Mouse (Mus musculus) embryo, embryonic 10.5 days (tissue): ENCODE results near the gene Vwa8.

Experiments
- DNase-seq: peaks from one replicate; pipeline ENCODE4 v3.0.0-alpha.2; 2015; ENCODE audit warnings: low spot score

Gene Vwa8

GRCm38 (mm10) chr14:79089464-79089863 lies 240.6 kb downstream of the Vwa8 start:
- DNase-seq = peak; percentile 17

- no peak for DNase-seq
These were observed 248.3 kb downstream of the Vwa8 start for GRCm38 (mm10) chr14:79097181-79097580.

- DNase-seq = peak; percentile 89
These were observed 258.0 kb downstream of the Vwa8 start for GRCm38 (mm10) chr14:79106655-79107515.

GRCm38 (mm10) chr14:79109375-79109774 lies 260.5 kb downstream of the Vwa8 start:
- DNase-seq = no peak

GRCm38 (mm10) chr14:79110012-79110411 lies 261.2 kb downstream of the Vwa8 start:
- no peak for DNase-seq

GRCm38 (mm10) chr14:79112050-79112449 lies 263.2 kb downstream of the Vwa8 start:
- no peak for DNase-seq

DNA sequence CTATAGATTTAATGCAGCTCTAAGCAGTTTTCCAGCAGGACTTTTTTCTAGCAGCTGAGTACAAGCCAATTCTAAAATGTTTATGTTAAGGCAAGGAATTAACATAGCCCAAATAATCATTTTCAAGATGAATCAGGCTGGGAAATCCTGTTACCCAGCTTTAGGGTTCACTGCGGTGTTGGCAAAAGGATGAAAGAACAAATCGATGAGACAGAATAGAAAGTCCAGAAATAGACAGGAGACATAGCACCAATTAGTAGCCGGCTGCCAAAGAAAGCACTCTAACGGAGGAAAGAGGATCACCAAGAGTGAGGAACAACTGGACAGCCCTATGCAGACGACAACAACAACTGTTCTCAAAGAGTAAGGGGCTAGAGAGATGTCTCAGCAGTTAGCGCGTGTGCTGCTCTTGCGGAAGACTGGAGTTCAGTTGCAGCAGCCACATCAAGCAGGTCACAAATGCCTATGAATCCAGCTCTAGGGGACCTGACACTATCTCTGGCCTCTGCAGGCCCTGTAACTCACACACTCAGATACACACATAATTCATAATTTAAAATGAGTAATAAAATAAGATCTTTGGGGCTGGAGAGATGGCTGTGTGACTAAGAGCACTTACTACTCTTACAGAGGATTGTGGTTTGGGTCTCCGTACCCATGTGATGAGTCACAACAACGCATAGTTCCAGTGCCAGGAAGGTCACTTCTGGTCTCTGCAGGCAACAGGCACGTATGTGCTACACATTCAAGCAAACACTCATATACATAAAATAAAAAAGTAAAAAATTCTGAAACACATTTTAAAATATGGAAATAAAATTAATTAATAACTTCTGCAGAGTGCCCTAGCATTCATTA lies 265.9 kb downstream of the Vwa8 start:
- no peak for DNase-seq

DNA sequence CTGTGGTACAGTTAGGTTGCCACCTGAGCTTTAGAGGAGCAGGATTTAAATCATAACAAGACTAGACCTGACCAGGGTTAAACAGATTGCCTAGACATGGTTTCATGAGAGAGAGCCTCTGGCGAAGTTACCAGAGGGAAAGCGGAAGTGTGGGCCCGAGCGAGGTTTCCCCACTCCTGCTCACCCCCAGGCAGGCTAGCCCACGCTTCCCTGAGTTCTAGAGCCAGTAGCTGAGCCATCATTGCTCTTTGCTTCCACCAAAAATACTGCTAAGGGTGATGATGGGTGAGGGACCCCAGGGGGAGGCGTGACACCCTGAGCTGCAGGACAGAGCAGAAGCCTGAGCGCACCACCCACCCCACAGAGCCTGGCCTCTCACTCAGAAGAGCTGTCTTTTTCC lies 269.6 kb downstream of the Vwa8 start:
- no peak for DNase-seq

GRCm38 (mm10) chr14:79119354-79119753 lies 270.5 kb downstream of the Vwa8 start:
- DNase-seq = no peak

DNA sequence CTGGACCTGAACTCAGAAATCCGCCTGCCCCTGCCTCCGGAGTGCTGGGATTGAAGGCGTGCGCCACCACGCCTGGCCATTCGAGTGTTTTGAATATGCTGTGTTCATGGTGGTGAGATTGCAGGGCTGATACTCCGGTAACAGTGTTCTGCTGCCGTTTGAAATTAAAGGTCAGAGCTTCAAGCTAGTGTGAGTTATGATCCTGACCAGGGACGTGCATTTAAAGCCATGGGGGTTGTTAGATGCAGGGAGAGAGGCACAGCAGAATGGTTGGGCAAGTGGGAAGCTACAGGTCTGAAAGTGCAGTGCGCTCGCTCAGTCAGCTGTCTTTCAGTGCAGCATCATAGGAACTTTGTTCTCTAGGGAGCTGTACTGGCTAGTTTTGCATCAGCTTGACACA lies 271.8 kb downstream of the Vwa8 start:
- no peak for DNase-seq

- no peak for DNase-seq
These were observed 274.6 kb downstream of the Vwa8 start for GRCm38 (mm10) chr14:79123466-79123865.

- peak; percentile 71 for DNase-seq
These were observed 275.8 kb downstream of the Vwa8 start for GRCm38 (mm10) chr14:79124643-79125042.

- DNase-seq = no peak
These were observed 277.3 kb downstream of the Vwa8 start for GRCm38 (mm10) chr14:79126176-79126575.

DNA sequence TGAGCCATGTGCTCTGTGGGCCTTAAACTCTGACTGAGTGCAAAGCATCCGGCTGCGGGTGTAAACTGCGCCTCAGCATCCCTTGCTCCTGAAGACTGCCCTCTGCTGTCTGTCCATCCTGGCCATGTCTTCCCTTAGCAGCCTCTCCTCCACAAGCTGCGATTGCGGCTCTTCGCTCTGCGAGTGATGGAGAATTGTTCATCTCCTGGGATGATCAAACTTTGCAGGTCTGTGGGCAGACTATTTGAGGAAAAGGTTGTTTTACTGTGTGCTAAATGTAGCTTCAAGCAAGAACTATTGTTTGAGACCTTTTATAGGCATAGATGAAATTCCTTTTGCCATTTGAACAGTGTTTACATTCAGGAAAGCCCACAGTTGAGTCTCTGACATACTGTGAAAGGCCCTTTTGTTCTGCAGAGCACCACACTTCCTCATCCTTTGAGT lies 286.1 kb downstream of the Vwa8 start:
- peak; percentile 68 for DNase-seq

- no peak for DNase-seq
These were observed 286.6 kb downstream of the Vwa8 start for GRCm38 (mm10) chr14:79135441-79135840.

DNA sequence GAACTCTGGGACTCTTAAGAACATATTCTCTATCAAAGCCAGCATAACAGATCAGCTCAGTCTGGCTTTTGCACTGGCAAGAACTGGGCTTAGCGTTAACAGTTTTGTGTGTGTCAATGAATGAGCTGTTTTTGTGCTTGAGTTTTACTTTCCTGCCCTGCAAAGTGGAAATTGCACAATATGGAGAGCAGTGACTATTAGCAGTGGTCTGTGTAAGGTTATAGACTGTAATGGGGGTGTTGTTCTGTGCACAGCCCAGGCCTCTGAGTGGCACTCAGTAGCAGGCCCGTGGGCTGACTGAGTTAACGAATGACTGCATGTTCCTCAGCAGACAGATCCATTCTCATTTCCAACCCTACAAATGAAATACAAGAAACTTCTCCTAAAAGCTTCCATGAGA lies 287.7 kb downstream of the Vwa8 start:
- no peak for DNase-seq

DNA sequence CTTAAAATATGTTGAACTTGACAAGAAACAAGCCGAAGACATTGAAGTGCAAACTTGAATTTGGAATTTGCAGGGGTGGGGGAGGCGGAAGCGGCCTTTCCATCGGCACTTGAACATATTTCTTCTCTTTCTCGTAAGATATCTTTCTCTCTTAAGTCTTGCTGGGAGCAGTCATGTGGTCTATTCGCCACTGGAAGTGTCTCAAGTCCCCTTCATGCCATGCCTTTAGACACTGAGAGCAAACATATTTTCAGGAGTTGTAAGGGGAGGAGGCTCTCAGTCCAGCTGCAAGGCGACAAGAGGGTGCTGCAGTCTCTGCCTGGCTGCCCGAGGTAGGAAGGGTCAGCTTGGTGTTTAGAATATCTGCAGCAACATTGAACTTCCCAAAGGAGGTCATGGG lies 288.2 kb downstream of the Vwa8 start:
- DNase-seq = no peak

DNA sequence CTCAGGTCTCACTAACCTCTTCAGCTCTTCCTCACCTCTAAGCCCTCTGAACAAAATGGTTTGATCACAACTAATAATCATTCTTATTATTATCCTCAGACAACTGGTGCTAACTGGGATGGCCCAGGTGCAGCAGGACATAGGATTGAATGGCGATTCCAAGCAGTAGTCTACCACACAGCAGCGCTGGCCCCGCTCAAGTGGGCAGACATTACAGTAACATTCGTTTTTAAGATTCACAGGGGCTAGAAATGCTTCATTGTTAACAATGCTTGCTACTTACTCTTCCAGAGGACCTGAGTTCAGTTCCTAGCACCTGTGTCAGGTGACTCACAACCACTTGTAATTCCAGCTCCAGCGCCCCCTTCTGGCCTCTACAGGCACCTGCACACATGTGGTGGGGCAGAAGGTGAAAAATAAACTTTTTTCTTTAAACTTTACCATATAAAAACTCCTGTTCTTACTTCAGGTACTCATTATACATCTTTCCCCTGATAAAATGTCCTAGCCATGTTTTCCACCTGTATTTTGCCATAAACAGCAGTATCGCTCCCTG lies 290.3 kb downstream of the Vwa8 start:
- no peak for DNase-seq

- peak; percentile 73 for DNase-seq
These were observed 291.3 kb downstream of the Vwa8 start for GRCm38 (mm10) chr14:79139918-79140825.

GRCm38 (mm10) chr14:79140826-79141219 lies 292.0 kb downstream of the Vwa8 start:
- no peak for DNase-seq

- no peak for DNase-seq
These were observed 293.5 kb downstream of the Vwa8 start for GRCm38 (mm10) chr14:79142342-79142741.

DNA sequence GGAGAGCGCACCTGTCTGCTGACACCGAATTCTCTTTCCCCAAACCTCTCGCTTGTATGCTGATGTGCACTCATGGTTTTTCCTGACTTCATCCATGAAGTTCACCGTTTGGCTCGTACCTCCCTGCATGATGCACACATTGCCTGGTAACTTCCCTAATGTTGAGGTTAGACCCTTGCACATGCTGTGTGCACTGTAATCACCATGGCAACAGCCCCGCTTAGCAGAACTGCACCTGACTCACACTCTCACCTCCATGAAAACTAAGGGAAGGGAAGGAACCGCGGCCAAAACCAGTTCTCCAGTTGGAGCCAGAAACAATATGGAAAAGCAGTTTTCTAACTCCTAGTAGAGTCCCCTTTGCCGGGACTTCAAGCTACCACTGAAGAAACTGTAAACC lies 294.8 kb downstream of the Vwa8 start:
- no peak for DNase-seq
